Mouse (Mus musculus) forebrain, embryonic 14.5 days (tissue): ENCODE results near the gene Ttyh1. TPM values are rescaled to one million over a fixed set of nuclear protein-coding genes. Genes with fewer than 3 reads are reported as not detected.

Source experiments
- ATAC-seq: fragments of 200-750 bp; cut with Nextera tagmentation; 2 replicates; pipeline ENCODE4 v1.8.0; 2017; ENCODE audit warnings: mild to moderate bottlenecking, moderate library complexity
- DNase-seq: peaks from one replicate; pipeline ENCODE4 v3.0.0-alpha.2; 2015; ENCODE audit warnings: low spot score
- H3K27ac ChIP-seq: fragments of 300-500 bp; sonication (generic); 2 replicates; pipeline ENCODE4 v1.5.1; 2014; ENCODE audit warnings: low read depth, mild to moderate bottlenecking, control low read depth, low read length, moderate library complexity
- H3K27me3 ChIP-seq: fragments of 300-500 bp; sonication (generic); replicated peaks from 2 replicates; pipeline ENCODE4 v1.6.1; 2014; ENCODE audit warnings: low read length, control low read depth, mixed read lengths; ENCODE audit not compliant: control insufficient read depth, insufficient read depth
- H3K36me3 ChIP-seq: fragments of 300-500 bp; sonication (generic); 2 replicates; pipeline ENCODE4 v1.6.1; 2014; ENCODE audit warnings: low read length, control low read depth; ENCODE audit not compliant: control insufficient read depth, insufficient read depth
- H3K4me1 ChIP-seq: fragments of 300-500 bp; sonication (generic); 2 replicates; pipeline ENCODE4 v1.6.1; 2014; ENCODE audit warnings: antibody characterized with exemption, low read length, control low read depth; ENCODE audit not compliant: control insufficient read depth, insufficient read depth
- H3K4me2 ChIP-seq: fragments of 300-500 bp; sonication (generic); 2 replicates; pipeline ENCODE4 v1.6.1; 2014; ENCODE audit warnings: mild to moderate bottlenecking, control low read depth, low read length
- H3K4me3 ChIP-seq: fragments of 300-500 bp; sonication (generic); 2 replicates; pipeline ENCODE4 v1.5.1; 2014; ENCODE audit warnings: low read depth, low read length, control low read depth
- H3K9ac ChIP-seq: fragments of 300-500 bp; sonication (generic); 2 replicates; pipeline ENCODE4 v1.6.1; 2014; ENCODE audit warnings: mild to moderate bottlenecking, low read length, control low read depth, moderate library complexity
- H3K9me3 ChIP-seq: fragments of 300-500 bp; sonication (generic); replicated peaks from 2 replicates; pipeline ENCODE4 v1.6.1; 2016; ENCODE audit warnings: low read length, control low read depth, mixed read lengths; ENCODE audit not compliant: control insufficient read depth
- WGBS: fragments of 180-500 bp; shearing (Covaris S2); extraction: QIAGEN DNeasy Blood & Tissue Kit; methylation state at CpG from one replicate; pipeline ENCODE4 v1.1.7; 2014; 5-methylcytosine and 5-hydroxymethylcytosine counted together
- polyA plus RNA-seq: library from polyadenylated mRNA; unstranded; fragments of >200 nt; fragmentation: Nextera tagmentation; extraction: Ambion mirVana; gene quantifications from 2 replicates; pipeline ENCODE4 v1.2.1, GENCODE M21; 2014

Ttyh1 gene
- polyA plus RNA-seq, 1 experiment from 2014 or later, result 61.6 TPM

DNA sequence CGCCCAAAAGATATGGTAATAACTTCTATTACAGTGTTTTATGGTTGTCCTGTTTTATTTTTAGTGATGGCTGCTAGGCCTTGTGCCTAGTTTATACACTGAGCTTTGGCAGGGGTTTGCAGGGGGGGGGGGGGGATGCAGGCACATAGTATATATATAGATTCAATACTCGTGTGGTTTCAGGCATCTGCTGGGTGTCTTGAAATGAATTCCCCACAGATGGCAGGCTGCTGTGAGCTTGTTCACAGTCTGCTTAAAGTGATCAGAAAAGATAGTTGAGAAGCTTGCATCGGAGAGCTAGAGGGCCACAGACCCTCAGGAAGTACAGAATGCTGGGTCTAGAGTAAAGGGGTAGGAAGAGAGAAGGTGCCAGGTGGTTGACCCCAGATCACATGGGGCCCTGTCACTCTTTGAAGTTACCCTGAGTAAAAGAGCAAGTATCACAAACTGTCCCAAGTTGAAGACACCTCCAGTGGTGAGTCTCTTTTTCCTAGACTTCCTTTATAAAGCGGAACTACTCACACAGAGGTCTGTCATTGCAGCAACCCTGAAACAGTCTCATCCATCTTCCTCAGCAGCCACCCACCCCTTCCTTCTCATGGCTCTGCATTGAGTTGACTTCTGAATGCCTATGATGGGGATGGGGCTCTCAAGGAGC is 31.8 kb upstream of the Ttyh1 start:
- 84% methylated on average over 4 of the region's 4 CpGs for WGBS
- Histone ChIP-seq H3K27ac (no peak overlapping the region), H3K4me1 (no peaks in the 10 kb centered on the region), H3K27me3 (no peaks in the 10 kb centered on the region), H3K36me3 (no peaks in the 10 kb centered on the region), H3K4me3 (no peak overlapping the region), H3K9me3 (no peaks in the 10 kb centered on the region), H3K4me2 (no peak overlapping the region), H3K9ac (no peak overlapping the region)
- DNase-seq (no peak), ATAC-seq (no peak)

DNA sequence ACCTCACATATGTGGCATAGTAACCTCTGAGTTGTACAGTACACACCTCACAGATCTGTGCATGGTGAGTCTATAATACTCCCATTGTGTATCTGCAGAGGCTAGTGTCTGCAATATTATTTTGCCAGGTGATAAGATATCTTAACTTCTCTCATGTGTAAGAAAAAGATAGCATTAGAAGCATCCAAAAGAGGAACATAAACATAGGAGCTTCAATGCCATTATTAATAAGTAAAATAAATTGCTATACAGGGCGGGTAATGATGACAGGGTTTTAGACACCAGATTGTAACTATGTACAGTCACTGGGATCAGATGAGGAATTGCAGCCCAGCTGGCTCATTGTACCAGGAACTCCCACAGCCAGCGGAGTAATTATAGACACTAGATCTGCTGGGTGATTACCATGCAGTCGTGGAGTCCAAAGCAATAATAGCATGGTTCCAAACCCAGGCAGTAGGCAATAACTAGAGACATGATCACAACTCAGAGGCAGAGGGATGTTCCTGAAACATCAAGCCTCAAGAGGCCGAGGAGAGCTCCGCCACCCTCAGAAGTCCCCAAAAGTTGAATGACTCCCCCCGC is 31.2 kb upstream of the Ttyh1 start:
- H3K9me3 ChIP-seq, result no peaks in the 10 kb centered on the region
- H3K27ac ChIP-seq, result no peak overlapping the region
- no peak overlapping the region for H3K4me3 ChIP-seq
- no peaks in the 10 kb centered on the region for H3K36me3 ChIP-seq
- DNase-seq, result no peak
- no peak overlapping the region for H3K9ac ChIP-seq
- no peak overlapping the region for H3K4me2 ChIP-seq
- no peaks in the 10 kb centered on the region for H3K4me1 ChIP-seq
- H3K27me3 ChIP-seq, result no peaks in the 10 kb centered on the region
- no peak for ATAC-seq
- 80% methylated on average over 6 of the region's 6 CpGs for WGBS

GRCm38 (mm10) chr7:4088679-4089078 is 30.5 kb upstream of the Ttyh1 start:
- no peak for ATAC-seq

GRCm38 (mm10) chr7:4091170-4091569 is 28.0 kb upstream of the Ttyh1 start:
- Histone ChIP-seq H3K27ac (no peak overlapping the region), H3K4me1 (no peaks in the 10 kb centered on the region), H3K4me2 (no peak overlapping the region), H3K9me3 (no peaks in the 10 kb centered on the region), H3K9ac (no peak overlapping the region), H3K4me3 (no peak overlapping the region), H3K36me3 (no peaks in the 10 kb centered on the region), H3K27me3 (no peaks in the 10 kb centered on the region)
- DNase-seq (no peak), ATAC-seq (no peak)
- 51% methylated on average over 8 of the region's 8 CpGs for WGBS

More at GRCm38 (mm10) chr7:4088679-4089078, 30.5 kb upstream of the Ttyh1 start:
- H3K4me2 ChIP-seq, result no peak overlapping the region
- H3K4me3 ChIP-seq, result no peak overlapping the region
- H3K9ac ChIP-seq, result no peak overlapping the region
- DNase-seq, result no peak
- 89% methylated on average over 2 of the region's 2 CpGs for WGBS
- H3K36me3 ChIP-seq, result no peaks in the 10 kb centered on the region
- H3K9me3 ChIP-seq, result no peaks in the 10 kb centered on the region
- no peaks in the 10 kb centered on the region for H3K4me1 ChIP-seq
- no peaks in the 10 kb centered on the region for H3K27me3 ChIP-seq
- H3K27ac ChIP-seq, result no peak overlapping the region

- H3K27ac ChIP-seq, result no peak overlapping the region
- no peak overlapping the region for H3K9ac ChIP-seq
- WGBS, result 75% methylated on average over 2 of the region's 2 CpGs
- no peaks in the 10 kb centered on the region for H3K9me3 ChIP-seq
- ATAC-seq, result no peak
- no peak for DNase-seq
- no peak overlapping the region for H3K4me2 ChIP-seq
- H3K27me3 ChIP-seq, result no peaks in the 10 kb centered on the region
- H3K4me3 ChIP-seq, result no peak overlapping the region
- H3K36me3 ChIP-seq, result no peaks in the 10 kb centered on the region
- H3K4me1 ChIP-seq, result no peaks in the 10 kb centered on the region
These were observed 20.9 kb upstream of the Ttyh1 start for GRCm38 (mm10) chr7:4098301-4098700.

DNA sequence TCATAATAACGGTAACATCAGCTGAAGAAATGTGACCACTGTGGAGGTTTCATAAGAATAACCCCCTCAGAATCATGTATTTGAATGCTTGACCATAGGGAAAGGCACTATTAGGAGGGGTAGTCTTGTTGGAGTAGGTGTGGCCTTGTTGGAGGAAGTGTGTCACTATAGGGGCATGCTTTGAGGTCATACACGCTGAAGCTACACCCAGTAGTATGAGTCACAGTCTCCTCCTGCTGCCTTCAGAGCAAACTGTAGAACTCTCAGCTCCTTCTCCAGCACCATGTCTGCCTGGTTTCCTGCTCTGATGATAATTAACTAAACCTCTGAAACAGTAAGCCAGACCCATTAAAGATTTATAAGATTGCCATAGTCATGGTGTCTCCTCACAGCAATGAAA is 20.4 kb upstream of the Ttyh1 start:
- Histone ChIP-seq H3K27ac (no peak overlapping the region), H3K9ac (no peak overlapping the region), H3K36me3 (no peaks in the 10 kb centered on the region), H3K4me2 (no peak overlapping the region), H3K4me1 (no peaks in the 10 kb centered on the region), H3K27me3 (no peaks in the 10 kb centered on the region), H3K4me3 (no peak overlapping the region), H3K9me3 (no peaks in the 10 kb centered on the region)
- DNase-seq (no peak), ATAC-seq (no peak)
- 78% methylated on average over 2 of the region's 2 CpGs for WGBS

DNA sequence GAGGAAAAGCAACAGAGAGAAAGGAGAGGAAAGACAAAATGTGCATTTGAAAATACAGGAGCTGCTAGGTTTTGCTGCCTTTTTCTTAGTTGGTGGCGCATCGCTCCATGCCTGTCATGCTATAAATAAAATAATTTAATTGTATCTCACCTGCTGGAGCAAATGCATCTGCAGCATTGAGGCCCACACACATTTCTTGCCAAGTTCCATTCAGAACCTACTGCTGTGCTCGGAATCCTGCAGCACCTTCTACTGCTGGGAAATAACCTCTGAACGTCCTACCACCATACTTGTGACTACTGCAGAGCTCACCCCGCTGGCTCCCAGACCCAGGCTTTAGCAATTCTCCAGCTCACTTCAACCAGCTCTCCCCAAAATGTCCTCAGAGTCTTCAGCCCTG is 18.1 kb upstream of the Ttyh1 start:
- H3K27ac ChIP-seq, result no peak overlapping the region
- H3K4me1 ChIP-seq, result no peaks in the 10 kb centered on the region
- no peak overlapping the region for H3K4me3 ChIP-seq
- 83% methylated on average over 5 of the region's 5 CpGs for WGBS
- H3K36me3 ChIP-seq, result no peaks in the 10 kb centered on the region
- H3K4me2 ChIP-seq, result no peak overlapping the region
- H3K27me3 ChIP-seq, result no peaks in the 10 kb centered on the region
- no peaks in the 10 kb centered on the region for H3K9me3 ChIP-seq
- no peak overlapping the region for H3K9ac ChIP-seq
- no peak for DNase-seq
- ATAC-seq, result no peak

DNA sequence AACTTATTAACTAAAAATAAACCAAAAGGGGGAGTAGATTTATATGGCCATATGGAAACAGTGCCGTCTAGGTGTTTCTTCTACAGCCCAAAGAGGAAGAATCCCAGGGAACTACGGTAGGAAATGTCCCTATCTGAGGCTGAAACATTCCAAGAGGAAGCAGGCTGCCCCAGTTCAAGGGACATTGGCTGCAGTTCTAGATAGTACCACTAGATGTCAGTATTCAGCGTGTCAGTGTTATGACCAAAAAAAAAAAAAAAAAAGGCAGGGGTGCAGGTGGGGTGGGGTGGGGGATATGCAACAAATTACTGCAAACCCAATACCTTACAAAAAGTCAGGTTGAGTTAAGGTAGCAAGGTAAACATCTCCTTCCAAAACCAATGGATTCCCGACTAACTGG is 15.8 kb upstream of the Ttyh1 start:
- ATAC-seq, result 0 out of 2 replicates have a peak, but pooled peaks have one; percentile 37
- peak; percentile 79 for DNase-seq
- H3K36me3 ChIP-seq, result no peaks in the 10 kb centered on the region

DNA sequence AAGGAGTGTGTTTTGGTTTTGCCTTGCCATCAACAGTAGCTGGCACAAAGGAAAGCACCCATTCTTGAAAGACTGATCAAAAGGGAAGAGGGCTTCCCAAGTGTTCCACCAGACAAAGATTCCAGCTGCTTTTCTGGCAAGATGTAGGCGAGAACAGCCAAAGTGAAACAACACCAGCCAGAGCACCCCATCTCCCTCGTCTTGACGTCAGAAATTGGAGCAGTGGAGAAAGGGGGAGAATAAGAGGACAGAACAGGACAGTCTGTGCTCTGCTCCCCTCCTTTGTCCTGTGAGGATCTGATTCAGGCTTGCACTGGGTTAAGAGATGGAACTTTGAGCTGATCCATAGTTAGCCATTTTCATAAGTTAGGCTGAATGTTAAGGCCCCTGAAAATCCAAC is 7.4 kb upstream of the Ttyh1 start:
- no peaks in the 10 kb centered on the region for H3K9me3 ChIP-seq
- ATAC-seq (no peak), DNase-seq (peak; percentile 16)
- H3K27me3 ChIP-seq, result no peaks in the 10 kb centered on the region
- H3K9ac ChIP-seq, result no peak overlapping the region; the same call in 1 of the 2 replicates
- 29% methylated on average over 3 of the region's 3 CpGs for WGBS
- no peak overlapping the region for H3K4me2 ChIP-seq
- peak overlapping the region; percentile 39; the same call in 1 of the 2 replicates for H3K27ac ChIP-seq
- H3K36me3 ChIP-seq, result no peaks in the 10 kb centered on the region
- 0 out of 2 replicates have a peak, but pooled peaks cover 2% of the 10 kb centered on the region for H3K4me1 ChIP-seq
- H3K4me3 ChIP-seq, result no peak overlapping the region

More for the DNA sequence above, 15.8 kb upstream of the Ttyh1 start:
- Histone ChIP-seq H3K9ac (no peak overlapping the region), H3K27ac (no peak overlapping the region), H3K9me3 (no peaks in the 10 kb centered on the region), H3K4me1 (no peaks in the 10 kb centered on the region), H3K4me3 (no peak overlapping the region), H3K4me2 (no peak overlapping the region), H3K27me3 (no peaks in the 10 kb centered on the region)
- WGBS, result 14% methylated on average over 4 of the region's 4 CpGs
